31 mouse cellular contexts compared by ENCODE assay signal in the genomic region with DNA sequence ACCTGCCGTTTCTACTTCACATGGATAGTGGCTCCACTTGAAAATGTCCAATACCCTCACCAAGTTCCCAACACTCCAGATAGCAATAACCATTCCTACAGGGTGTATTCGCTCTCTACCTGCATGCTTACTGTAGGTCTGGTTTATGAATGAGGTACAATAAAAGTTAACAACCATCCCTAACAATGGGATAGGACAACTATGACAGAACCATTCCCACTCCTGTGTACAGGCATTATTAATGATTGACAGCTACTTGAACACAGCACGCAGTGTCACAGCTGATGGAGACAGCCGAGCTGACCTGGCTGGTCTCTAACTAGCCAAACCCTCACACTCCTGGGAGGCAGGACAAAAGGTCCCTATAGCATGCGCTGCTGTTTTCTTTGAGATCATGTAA.
"Had no signal": no experiment of that assay in that cellular context is flagged by ENCODE, and none has a peak within 500 bp of the region (broad histone marks: within the 10 kb centered on the region; RNA-seq: fewer than 3 reads in every experiment).

No protein-coding gene starts in this region.

- H3K9me3 ChIP-seq: limb, embryonic 10.5 days; limb, embryonic 12.5 days; limb, embryonic 13.5 days; limb, embryonic 15.5 days; liver, embryonic 12.5 days; liver, embryonic 13.5 days; liver, embryonic 15.5 days; lung, embryonic 15.5 days; megakaryocyte, embryonic 14.5 days; midbrain, embryonic 10.5 days; midbrain, embryonic 12.5 days; midbrain, embryonic 13.5 days; midbrain, embryonic 15.5 days had no signal

- ATAC-seq: liver, embryonic 12.5 days; liver, postnatal 0 days; lung, postnatal 0 days; midbrain, embryonic 13.5 days; midbrain, embryonic 15.5 days; midbrain, embryonic 16.5 days had no signal

- DNase-seq: left cerebral cortex, postnatal 4 days; liver; liver, embryonic 13.5 days; liver, postnatal 0 days; lung, adult 18-20 months; lung, adult 2 months; lung, embryonic 14.5 days; lung, postnatal 10 days; lung, postnatal 14 days; lung, postnatal 36 days; lung, postnatal 4 days; midbrain, embryonic 14.5 days had no signal

- H3K27ac ChIP-seq: limb, embryonic 10.5 days; limb, embryonic 12.5 days; limb, embryonic 13.5 days; limb, embryonic 15.5 days; liver, embryonic 12.5 days; liver, embryonic 13.5 days; liver, embryonic 14.5 days; liver, embryonic 15.5 days; lung, embryonic 15.5 days; macrophage; midbrain, embryonic 10.5 days; midbrain, embryonic 12.5 days; midbrain, embryonic 13.5 days; midbrain, embryonic 15.5 days had no signal

- H3K9ac ChIP-seq: limb, embryonic 12.5 days; limb, embryonic 13.5 days; limb, embryonic 15.5 days; liver, embryonic 12.5 days; liver, embryonic 13.5 days; liver, embryonic 14.5 days; liver, embryonic 15.5 days; liver, postnatal 0 days; lung, embryonic 14.5 days; lung, embryonic 15.5 days; midbrain, embryonic 12.5 days; midbrain, embryonic 13.5 days; midbrain, embryonic 15.5 days had no signal

- H3K27me3 ChIP-seq: limb, embryonic 13.5 days; lung, embryonic 15.5 days; midbrain, embryonic 15.5 days had no signal

- H3K4me2 ChIP-seq: limb, embryonic 12.5 days; limb, embryonic 13.5 days; limb, embryonic 15.5 days; liver, embryonic 11.5 days; liver, embryonic 12.5 days; liver, embryonic 13.5 days; liver, embryonic 15.5 days; lung, embryonic 14.5 days; lung, embryonic 15.5 days; midbrain, embryonic 11.5 days; midbrain, embryonic 12.5 days; midbrain, embryonic 13.5 days; midbrain, embryonic 15.5 days had no signal

- H3K36me3 ChIP-seq: limb, embryonic 10.5 days; limb, embryonic 12.5 days; limb, embryonic 13.5 days; limb, embryonic 15.5 days; liver, embryonic 12.5 days; liver, embryonic 13.5 days; liver, embryonic 15.5 days; lung, embryonic 15.5 days; midbrain, embryonic 10.5 days; midbrain, embryonic 12.5 days; midbrain, embryonic 13.5 days; midbrain, embryonic 15.5 days had no signal

- H3K4me3 ChIP-seq: limb, embryonic 10.5 days; limb, embryonic 12.5 days; limb, embryonic 13.5 days; limb, embryonic 15.5 days; liver, embryonic 12.5 days; liver, embryonic 13.5 days; liver, embryonic 15.5 days; lung, embryonic 15.5 days; megakaryocyte, embryonic 14.5 days; midbrain, embryonic 10.5 days; midbrain, embryonic 12.5 days; midbrain, embryonic 13.5 days; midbrain, embryonic 15.5 days; myocyte had no signal

- H3K4me1 ChIP-seq: midbrain, embryonic 15.5 days had no signal
